Mouse (Mus musculus): Measurements from ENCODE around the gene Nkd2. TPM values are rescaled to one million over a fixed set of nuclear protein-coding genes. Genes with fewer than 3 reads are reported as not detected.

Gene Nkd2
- polyA plus RNA-seq, 1 experiment from 2014 or later = 20.6 TPM

GRCm38 (mm10) chr13:73846589-73847464 is 604 bp downstream of the Nkd2 start:
- under 1% methylated on average over 55 of the region's 65 CpGs for WGBS
- ATAC-seq = peak; percentile 79
- 0 out of 2 replicates have a peak, but pooled peaks cover 4% of the 10 kb centered on the region for H3K27me3 ChIP-seq (ENCODE audit: control insufficient read depth, insufficient read depth, low read depth, low read length)

GRCm38 (mm10) chr13:73842696-73843095 is 4.7 kb downstream of the Nkd2 start:
- ATAC-seq = no peak
- no peaks in the 10 kb centered on the region for H3K36me3 ChIP-seq (ENCODE audit: control insufficient read depth, insufficient read depth, low read length)
- 0 out of 2 replicates have a peak, but pooled peaks cover 1% of the 10 kb centered on the region for H3K27me3 ChIP-seq (ENCODE audit: control insufficient read depth, insufficient read depth, low read depth, low read length)

More at GRCm38 (mm10) chr13:73846589-73847464, 604 bp downstream of the Nkd2 start:
- Histone ChIP-seq H3K9me3 (replicated peaks; ENCODE audit: control insufficient read depth, low read length, poor library complexity, severe bottlenecking) (no peaks in the 10 kb centered on the region), H3K9ac (ENCODE audit: low read depth, low read length) (peak overlapping the region; percentile 76), H3K36me3 (ENCODE audit: control insufficient read depth, insufficient read depth, low read length) (no peaks in the 10 kb centered on the region), H3K4me1 (ENCODE audit: control insufficient read depth, insufficient read depth, low read length) (no peaks in the 10 kb centered on the region), H3K4me3 (ENCODE audit: low read depth, low read length) (peak overlapping the region; percentile 64), H3K4me2 (ENCODE audit: low read length) (peak overlapping the region; percentile 83), H3K27ac (ENCODE audit: low read length) (no peak overlapping the region)

GRCm38 (mm10) chr13:73839740-73840139 is 7.7 kb downstream of the Nkd2 start:
- H3K4me1 ChIP-seq (ENCODE audit: control insufficient read depth, insufficient read depth, low read length) = peaks cover 11% of the 10 kb centered on the region
- ATAC-seq = no peak
- no peaks in the 10 kb centered on the region for H3K36me3 ChIP-seq (ENCODE audit: control insufficient read depth, insufficient read depth, low read length)
- no peaks in the 10 kb centered on the region for H3K27me3 ChIP-seq (ENCODE audit: control insufficient read depth, insufficient read depth, low read depth, low read length)
- no peaks in the 10 kb centered on the region for H3K9me3 ChIP-seq (replicated peaks; ENCODE audit: control insufficient read depth, low read length, poor library complexity, severe bottlenecking)
- WGBS = 76% methylated on average over 4 of the region's 4 CpGs
- 0 out of 2 replicates have a peak overlapping the region, but pooled peaks have one; percentile 10 for H3K27ac ChIP-seq (ENCODE audit: low read length)
- H3K9ac ChIP-seq (ENCODE audit: low read depth, low read length) = no peak overlapping the region
- H3K4me3 ChIP-seq (ENCODE audit: low read depth, low read length) = no peak overlapping the region
- H3K4me2 ChIP-seq (ENCODE audit: low read length) = no peak overlapping the region

More at GRCm38 (mm10) chr13:73842696-73843095, 4.7 kb downstream of the Nkd2 start:
- no peak overlapping the region for H3K27ac ChIP-seq (ENCODE audit: low read length)
- no peak overlapping the region for H3K4me3 ChIP-seq (ENCODE audit: low read depth, low read length)
- no peaks in the 10 kb centered on the region for H3K4me1 ChIP-seq (ENCODE audit: control insufficient read depth, insufficient read depth, low read length)
- no peak overlapping the region for H3K4me2 ChIP-seq (ENCODE audit: low read length)
- no peak overlapping the region for H3K9ac ChIP-seq (ENCODE audit: low read depth, low read length)
- no peaks in the 10 kb centered on the region for H3K9me3 ChIP-seq (replicated peaks; ENCODE audit: control insufficient read depth, low read length, poor library complexity, severe bottlenecking)

- 47% methylated on average over 11 of the region's 11 CpGs for whole genome bisulfite sequencing
- no peaks in the 10 kb centered on the region for H3K9me3 ChIP-seq (replicated peaks; ENCODE audit: control insufficient read depth, low read length, poor library complexity, severe bottlenecking)
- peak; percentile 70 for ATAC-seq
- peaks cover 11% of the 10 kb centered on the region for H3K4me1 ChIP-seq (ENCODE audit: control insufficient read depth, insufficient read depth, low read length)
- no peaks in the 10 kb centered on the region for H3K36me3 ChIP-seq (ENCODE audit: control insufficient read depth, insufficient read depth, low read length)
- H3K9ac ChIP-seq (ENCODE audit: low read depth, low read length) = no peak overlapping the region
- H3K27me3 ChIP-seq (ENCODE audit: control insufficient read depth, insufficient read depth, low read depth, low read length) = no peaks in the 10 kb centered on the region
- 0 out of 2 replicates have a peak overlapping the region, but pooled peaks have one; percentile 10 for H3K27ac ChIP-seq (ENCODE audit: low read length)
- no peak overlapping the region for H3K4me2 ChIP-seq (ENCODE audit: low read length)
- no peak overlapping the region for H3K4me3 ChIP-seq (ENCODE audit: low read depth, low read length)
These were observed 8.3 kb downstream of the Nkd2 start for GRCm38 (mm10) chr13:73839137-73839548.

- H3K36me3 ChIP-seq (ENCODE audit: control insufficient read depth, insufficient read depth, low read length) = no peaks in the 10 kb centered on the region
- ATAC-seq = no peak
- H3K9ac ChIP-seq (ENCODE audit: low read depth, low read length) = no peak overlapping the region
- no peak overlapping the region for H3K4me3 ChIP-seq (ENCODE audit: low read depth, low read length)
- no peak overlapping the region for H3K4me2 ChIP-seq (ENCODE audit: low read length)
- H3K27me3 ChIP-seq (ENCODE audit: control insufficient read depth, insufficient read depth, low read depth, low read length) = no peaks in the 10 kb centered on the region
- WGBS = 89% methylated on average over 8 of the region's 8 CpGs
- peaks cover 11% of the 10 kb centered on the region for H3K4me1 ChIP-seq (ENCODE audit: control insufficient read depth, insufficient read depth, low read length)
- no peak overlapping the region for H3K27ac ChIP-seq (ENCODE audit: low read length)
- H3K9me3 ChIP-seq (replicated peaks; ENCODE audit: control insufficient read depth, low read length, poor library complexity, severe bottlenecking) = no peaks in the 10 kb centered on the region
These were observed 9.7 kb downstream of the Nkd2 start for GRCm38 (mm10) chr13:73837708-73838107.

GRCm38 (mm10) chr13:73836491-73836890 is 10.9 kb downstream of the Nkd2 start:
- no peaks in the 10 kb centered on the region for H3K9me3 ChIP-seq (replicated peaks; ENCODE audit: control insufficient read depth, low read length, poor library complexity, severe bottlenecking)
- H3K4me3 ChIP-seq (ENCODE audit: low read depth, low read length) = no peak overlapping the region
- H3K27ac ChIP-seq (ENCODE audit: low read length) = no peak overlapping the region
- H3K9ac ChIP-seq (ENCODE audit: low read depth, low read length) = no peak overlapping the region
- 72% methylated on average over 6 of the region's 6 CpGs for WGBS
- peaks cover 11% of the 10 kb centered on the region for H3K4me1 ChIP-seq (ENCODE audit: control insufficient read depth, insufficient read depth, low read length)
- no peak overlapping the region for H3K4me2 ChIP-seq (ENCODE audit: low read length)
- ATAC-seq = no peak
- H3K27me3 ChIP-seq (ENCODE audit: control insufficient read depth, insufficient read depth, low read depth, low read length) = no peaks in the 10 kb centered on the region
- H3K36me3 ChIP-seq (ENCODE audit: control insufficient read depth, insufficient read depth, low read length) = no peaks in the 10 kb centered on the region

- Histone ChIP-seq H3K4me2 (ENCODE audit: low read length) (no peak overlapping the region), H3K9me3 (replicated peaks; ENCODE audit: control insufficient read depth, low read length, poor library complexity, severe bottlenecking) (no peaks in the 10 kb centered on the region), H3K4me3 (ENCODE audit: low read depth, low read length) (no peak overlapping the region), H3K4me1 (ENCODE audit: control insufficient read depth, insufficient read depth, low read length) (peaks cover 11% of the 10 kb centered on the region), H3K27me3 (ENCODE audit: control insufficient read depth, insufficient read depth, low read depth, low read length) (no peaks in the 10 kb centered on the region), H3K9ac (ENCODE audit: low read depth, low read length) (no peak overlapping the region), H3K36me3 (ENCODE audit: control insufficient read depth, insufficient read depth, low read length) (no peaks in the 10 kb centered on the region), H3K27ac (ENCODE audit: low read length) (0 out of 2 replicates have a peak overlapping the region, but pooled peaks have one; percentile 7)
- ATAC-seq = no peak
- 40% methylated on average over 4 of the region's 4 CpGs for WGBS
These were observed 11.6 kb downstream of the Nkd2 start for GRCm38 (mm10) chr13:73835791-73836190.

- no peak for ATAC-seq
- H3K4me2 ChIP-seq (ENCODE audit: low read length) = no peak overlapping the region
These were observed 13.6 kb downstream of the Nkd2 start for GRCm38 (mm10) chr13:73833809-73834208.

GRCm38 (mm10) chr13:73831486-73831885 is 15.9 kb downstream of the Nkd2 start:
- peak; percentile 33 for ATAC-seq
- Histone ChIP-seq H3K27ac (ENCODE audit: low read length) (no peak overlapping the region), H3K9ac (ENCODE audit: low read depth, low read length) (no peak overlapping the region), H3K4me3 (ENCODE audit: low read depth, low read length) (no peak overlapping the region), H3K9me3 (replicated peaks; ENCODE audit: control insufficient read depth, low read length, poor library complexity, severe bottlenecking) (no peaks in the 10 kb centered on the region), H3K27me3 (ENCODE audit: control insufficient read depth, insufficient read depth, low read depth, low read length) (no peaks in the 10 kb centered on the region), H3K4me1 (ENCODE audit: control insufficient read depth, insufficient read depth, low read length) (peaks cover 7% of the 10 kb centered on the region), H3K4me2 (ENCODE audit: low read length) (no peak overlapping the region), H3K36me3 (ENCODE audit: control insufficient read depth, insufficient read depth, low read length) (peaks cover 1% of the 10 kb centered on the region; the same call in 1 of the 2 replicates)
- WGBS = 0% methylated on average over 2 of the region's 2 CpGs

More at GRCm38 (mm10) chr13:73833809-73834208, 13.6 kb downstream of the Nkd2 start:
- 70% methylated on average over 12 of the region's 12 CpGs for WGBS
- Histone ChIP-seq H3K9ac (ENCODE audit: low read depth, low read length) (no peak overlapping the region), H3K27ac (ENCODE audit: low read length) (no peak overlapping the region), H3K27me3 (ENCODE audit: control insufficient read depth, insufficient read depth, low read depth, low read length) (no peaks in the 10 kb centered on the region), H3K4me1 (ENCODE audit: control insufficient read depth, insufficient read depth, low read length) (peaks cover 11% of the 10 kb centered on the region), H3K9me3 (replicated peaks; ENCODE audit: control insufficient read depth, low read length, poor library complexity, severe bottlenecking) (no peaks in the 10 kb centered on the region), H3K36me3 (ENCODE audit: control insufficient read depth, insufficient read depth, low read length) (no peaks in the 10 kb centered on the region), H3K4me3 (ENCODE audit: low read depth, low read length) (no peak overlapping the region)

Measured in midbrain, embryonic 16.5 days (tissue).